Mouse (Mus musculus) bone marrow macrophage, adult 2 months (primary cell): ENCODE measurements around the gene Klf9.

Source experiments
- CTCF ChIP-seq: IDR thresholded peaks from 2 replicates; pipeline ENCODE4 v1.5.1; 2012; ENCODE audit warnings: low read depth, mild to moderate bottlenecking, low read length, moderate library complexity
- POLR2A ChIP-seq: IDR thresholded peaks from 2 replicates; pipeline ENCODE4 v1.6.1; 2012; ENCODE audit warnings: mild to moderate bottlenecking, low read depth, low read length, borderline replicate concordance

DNA sequence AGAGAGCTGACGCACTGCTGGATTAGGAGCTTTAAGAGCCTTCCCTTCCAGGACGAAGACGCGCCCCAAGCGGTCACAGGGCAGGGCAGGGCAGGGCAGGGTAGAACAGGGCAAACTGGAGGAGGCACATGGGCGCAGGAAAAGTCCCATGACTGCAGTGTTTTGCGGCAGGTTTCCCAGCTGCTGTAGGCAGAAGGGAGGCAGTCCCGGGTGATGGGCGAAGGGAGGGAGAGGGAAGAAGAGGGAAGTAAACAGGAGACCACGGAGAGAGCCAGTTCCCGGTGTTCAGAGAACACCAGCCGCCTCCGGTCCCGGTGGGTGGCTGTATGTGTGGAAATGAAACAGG is 7.0 kb upstream of the Klf9 start:
- TF ChIP-seq CTCF: no peak
- no peak for TF ChIP-seq POLR2A
